Mouse (Mus musculus) liver, embryonic 15.5 days (tissue): Measurements from ENCODE around the gene Akr7a5. TPM values are rescaled to one million over a fixed set of nuclear protein-coding genes. Genes with fewer than 3 reads are reported as not detected.

Experiments used
- ATAC-seq: fragments of 200-750 bp; cut with Nextera tagmentation; 2 replicates; pipeline ENCODE4 v1.8.0; 2017; ENCODE audit warnings: moderate number of reproducible peaks, mild to moderate bottlenecking, moderate library complexity; ENCODE audit not compliant: insufficient read depth
- H3K27ac ChIP-seq: fragments of 300-500 bp; sonication (generic); replicated peaks from 2 replicates; pipeline ENCODE4 v1.5.1; 2015; ENCODE audit warnings: mild to moderate bottlenecking, inconsistent platforms
- H3K27me3 ChIP-seq: fragments of 300-500 bp; sonication (generic); 2 replicates; pipeline ENCODE4 v1.6.1; 2015; ENCODE audit warnings: mild to moderate bottlenecking, inconsistent platforms
- H3K36me3 ChIP-seq: fragments of 300-500 bp; sonication (generic); replicated peaks from 2 replicates; pipeline ENCODE4 v1.6.1; 2015; ENCODE audit warnings: moderate library complexity, mild to moderate bottlenecking, inconsistent platforms
- H3K4me1 ChIP-seq: fragments of 300-500 bp; sonication (generic); replicated peaks from 2 replicates; pipeline ENCODE4 v1.6.1; 2015; ENCODE audit warnings: inconsistent platforms
- H3K4me2 ChIP-seq: fragments of 300-500 bp; sonication (generic); 2 replicates; pipeline ENCODE4 v1.6.1; 2015; ENCODE audit warnings: moderate library complexity, mild to moderate bottlenecking, inconsistent platforms
- H3K4me3 ChIP-seq: fragments of 300-500 bp; sonication (generic); replicated peaks from 2 replicates; pipeline ENCODE4 v1.5.1; 2015; ENCODE audit warnings: mild to moderate bottlenecking, inconsistent platforms
- H3K9ac ChIP-seq: fragments of 300-500 bp; sonication (generic); 2 replicates; pipeline ENCODE4 v1.6.1; 2015; ENCODE audit warnings: moderate library complexity, mild to moderate bottlenecking, inconsistent platforms
- H3K9me3 ChIP-seq: fragments of 300-500 bp; sonication (generic); replicated peaks from 2 replicates; pipeline ENCODE4 v1.6.1; 2016; ENCODE audit warnings: inconsistent platforms
- WGBS: fragments of 180-500 bp; shearing (Covaris S2); methylation state at CpG from one replicate; pipeline ENCODE4 v1.1.7; 2015; ENCODE audit warnings: mixed read lengths; ENCODE audit not compliant: insufficient replicate concordance; 5-methylcytosine and 5-hydroxymethylcytosine counted together
- microRNA-seq: library from miRNA; unstranded; fragments of <30 nt; microRNA quantifications from one replicate; pipeline ENCODE4, GENCODE M21; 2016
- polyA plus RNA-seq: library from polyadenylated mRNA; unstranded; fragments of >200 nt; fragmentation: Nextera tagmentation; extraction: Ambion mirVana; gene quantifications from 2 replicates; pipeline ENCODE4 v1.2.1, GENCODE M21; 2015

The Akr7a5 gene
- polyA plus RNA-seq, 1 experiment from 2014 or later, result 48.3 TPM

DNA sequence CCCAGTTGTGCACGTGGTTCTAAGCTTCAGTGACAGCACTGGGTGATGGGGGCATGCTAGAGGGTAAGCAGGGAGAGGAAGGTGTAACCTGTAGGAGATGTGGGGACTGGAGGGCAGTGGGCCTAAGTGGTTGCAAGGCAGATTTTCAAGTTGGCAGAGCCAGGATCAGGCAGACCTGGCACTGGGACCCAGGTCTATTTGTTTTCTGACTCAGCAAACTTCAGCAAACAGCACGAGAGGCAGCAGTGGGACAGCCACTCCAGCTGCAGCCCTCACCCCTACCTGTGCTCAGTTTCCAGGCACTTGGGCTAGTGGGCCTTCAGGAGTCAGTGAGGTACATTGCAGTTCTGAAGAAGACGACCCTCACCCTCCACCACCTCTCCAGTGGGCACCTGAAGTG is 46.7 kb downstream of the Akr7a5 start:
- Histone ChIP-seq H3K4me1 (peaks cover 58% of the 10 kb centered on the region), H3K4me2 (no peak overlapping the region), H3K9ac (no peak overlapping the region), H3K36me3 (peaks cover 83% of the 10 kb centered on the region), H3K27me3 (no peaks in the 10 kb centered on the region), H3K4me3 (no peak overlapping the region), H3K9me3 (no peaks in the 10 kb centered on the region), H3K27ac (no peak overlapping the region)
- 75% methylated on average over 3 of the region's 3 CpGs for WGBS
- no peak for ATAC-seq

DNA sequence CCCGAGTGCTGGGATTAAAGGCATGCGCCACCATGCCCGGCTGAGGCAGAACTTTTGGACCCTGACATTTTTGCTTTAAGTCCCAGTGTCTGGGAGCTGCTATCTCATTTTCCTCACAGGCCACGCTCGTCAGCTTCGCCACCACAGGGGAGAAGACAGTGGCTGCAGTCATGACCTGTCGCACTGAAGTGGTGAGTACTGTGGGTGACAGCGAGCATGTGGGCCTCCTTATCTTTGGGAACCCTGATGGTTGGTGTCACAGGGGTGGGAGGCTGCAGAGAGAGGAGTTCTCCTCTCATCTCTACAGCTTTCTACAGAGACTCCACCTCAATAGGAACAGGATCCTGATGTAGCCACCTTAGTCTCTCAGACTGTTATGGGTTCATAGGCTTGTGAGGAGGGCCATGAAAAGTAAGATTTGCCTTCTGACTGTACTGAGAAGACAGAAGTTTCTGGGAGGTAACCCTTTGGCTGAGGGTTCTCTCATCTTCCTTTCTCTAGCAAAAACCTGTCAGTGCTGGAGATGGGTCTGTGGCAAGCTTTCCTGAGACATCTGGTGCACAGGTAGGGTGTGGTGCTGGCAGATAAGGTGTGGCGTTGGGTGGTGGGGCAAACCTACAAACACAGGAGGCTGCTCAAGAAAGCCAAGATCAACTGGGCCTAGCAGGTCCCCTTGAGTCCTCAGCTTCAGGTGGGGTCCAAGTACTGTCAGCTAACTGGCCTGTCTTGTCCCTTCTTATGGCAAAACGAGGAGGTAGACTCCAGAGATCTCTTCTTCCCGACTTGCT is 50.4 kb downstream of the Akr7a5 start:
- no peaks in the 10 kb centered on the region for H3K9me3 ChIP-seq
- H3K9ac ChIP-seq, result peak overlapping the region; percentile 44
- H3K27ac ChIP-seq, result peak overlapping the region; percentile 94
- peaks cover 49% of the 10 kb centered on the region for H3K4me1 ChIP-seq
- no peaks in the 10 kb centered on the region for H3K27me3 ChIP-seq
- 39% methylated on average over 11 of the region's 11 CpGs for WGBS
- H3K4me3 ChIP-seq, result peak overlapping the region; percentile 26
- H3K4me2 ChIP-seq, result peak overlapping the region; percentile 61
- ATAC-seq, result peak; percentile 93
- peaks cover 99% of the 10 kb centered on the region for H3K36me3 ChIP-seq

DNA sequence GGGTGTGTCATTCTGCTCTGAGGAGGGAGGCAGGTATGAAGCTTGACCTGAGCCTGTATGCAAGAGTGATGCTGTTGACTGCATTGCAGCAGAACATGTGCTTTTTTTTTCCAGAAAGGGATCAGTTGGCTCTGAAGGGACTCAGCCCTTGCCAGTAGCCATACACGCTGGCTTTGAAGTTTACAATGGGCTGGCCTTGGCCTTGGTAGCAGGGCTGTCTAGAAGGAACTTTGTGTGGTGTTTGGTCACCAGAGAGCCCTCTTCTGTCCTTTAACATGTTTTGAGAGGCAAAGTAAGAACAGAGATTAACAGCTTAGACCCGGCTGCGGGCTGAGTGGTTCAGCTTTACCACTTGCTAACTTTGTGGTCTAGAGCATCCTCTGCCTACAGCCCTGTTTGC is 56.8 kb downstream of the Akr7a5 start:
- Histone ChIP-seq H3K9me3 (no peaks in the 10 kb centered on the region), H3K36me3 (peaks cover 97% of the 10 kb centered on the region), H3K4me1 (peaks cover 7% of the 10 kb centered on the region), H3K9ac (no peak overlapping the region), H3K27ac (no peak overlapping the region), H3K4me2 (no peak overlapping the region), H3K4me3 (no peak overlapping the region), H3K27me3 (no peaks in the 10 kb centered on the region)
- 70% methylated on average over 3 of the region's 3 CpGs for WGBS
- no peak for ATAC-seq

Small RNA genes within 50 kb of the gene (microRNA-seq; reads per million reads assigned to microRNA genes)
- 6.6 reads per million, percentile 22 among the genes with 10 or more reads in this experiment for gene Gm24245
- 1.8 reads per million for gene Gm25732

Other genes starting within 250 kb of the Akr7a5 start
- not detected in 2 replicates for gene Htr6, start 235.2 kb upstream of the Akr7a5 start, polyA plus RNA-seq
- 2.6 and 3.0 TPM in 2 replicates for gene Nbl1, start 217.8 kb upstream of the Akr7a5 start, polyA plus RNA-seq
- 228 and 290 TPM in 2 replicates for gene Minos1, start 179.6 kb upstream of the Akr7a5 start, polyA plus RNA-seq
- 148 and 153 TPM in 2 replicates for gene Capzb, start 117.8 kb upstream of the Akr7a5 start, polyA plus RNA-seq
- gene Pqlc2, start within 50 bp of the Akr7a5 start, polyA plus RNA-seq, result 12.7 and 15.2 TPM in 2 replicates
- 78.7 and 83.7 TPM in 2 replicates for gene Mrto4, start 41.8 kb downstream of the Akr7a5 start, polyA plus RNA-seq
- 13.5 and 13.9 TPM in 2 replicates for gene Emc1, start 41.8 kb downstream of the Akr7a5 start, polyA plus RNA-seq
- gene Ubr4, start 41.9 kb downstream of the Akr7a5 start, polyA plus RNA-seq, result 39.5 and 49.1 TPM in 2 replicates
- gene Iffo2, start 219.8 kb downstream of the Akr7a5 start, polyA plus RNA-seq, result 0.69 and 1.1 TPM in 2 replicates